Mouse (Mus musculus): ENCODE measurements at regions not wholly inside any gene's neighbourhood (a gene's known extent, or its start where the extent isn't known, plus 50 kb on each side); places are given as distances from the start of the nearest gene placed in this dataset.

DNA sequence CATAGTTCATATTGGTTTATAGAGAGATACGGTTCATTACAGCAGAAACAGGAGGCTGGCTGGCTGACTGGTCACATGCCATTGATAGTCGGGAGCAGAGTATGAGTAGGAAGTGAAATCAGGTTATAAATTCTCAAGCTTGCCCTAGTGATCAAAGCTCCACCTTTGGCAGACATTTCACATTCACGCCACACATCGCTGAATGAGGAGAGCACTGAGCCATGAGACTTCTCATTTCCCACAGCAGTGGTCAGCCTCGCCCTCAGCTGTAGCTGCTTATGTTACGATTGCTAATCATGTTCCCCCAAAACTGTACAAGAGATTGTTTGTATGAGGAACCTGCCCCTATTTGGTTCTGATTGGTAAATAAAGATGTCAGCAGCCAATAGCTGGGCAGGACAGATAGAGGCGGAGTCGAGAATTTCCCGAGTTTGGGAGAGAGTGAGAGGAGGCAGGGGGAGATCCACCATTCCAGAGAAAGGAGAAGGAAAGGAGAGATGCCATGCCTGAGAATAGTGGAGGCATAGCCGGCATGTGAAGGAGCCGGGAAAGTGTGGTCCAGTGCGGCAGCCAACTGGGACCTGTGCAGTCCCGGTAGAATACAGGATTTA lies 333.5 kb downstream of the Phf3 start:
- DNase-seq, result no peak

GRCm38 (mm10) chr1:30536989-30537975 lies 336.4 kb downstream of the Phf3 start:
- no peak for DNase-seq

DNA sequence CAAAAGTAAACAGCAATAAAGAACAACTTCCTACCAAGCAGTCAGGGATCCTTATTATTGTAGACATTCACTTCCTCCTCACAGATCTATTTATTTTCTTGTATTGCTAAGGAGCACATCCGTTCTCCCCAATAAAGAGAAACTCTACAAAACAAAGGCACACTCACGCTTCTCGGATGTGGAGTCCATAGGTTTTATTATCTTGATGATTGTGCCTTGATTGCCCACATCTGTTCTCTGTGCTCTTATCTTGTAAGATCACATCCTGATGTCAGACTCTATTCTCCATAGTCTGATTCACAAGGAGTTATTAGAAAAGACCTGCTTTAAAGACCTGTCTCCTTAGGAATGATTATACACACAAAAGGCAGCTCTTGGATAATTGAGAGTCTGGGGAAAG lies 356.4 kb downstream of the Phf3 start:
- DNase-seq, result no peak

GRCm38 (mm10) chr1:30515846-30516245 lies 357.9 kb downstream of the Phf3 start:
- DNase-seq, result no peak

DNA sequence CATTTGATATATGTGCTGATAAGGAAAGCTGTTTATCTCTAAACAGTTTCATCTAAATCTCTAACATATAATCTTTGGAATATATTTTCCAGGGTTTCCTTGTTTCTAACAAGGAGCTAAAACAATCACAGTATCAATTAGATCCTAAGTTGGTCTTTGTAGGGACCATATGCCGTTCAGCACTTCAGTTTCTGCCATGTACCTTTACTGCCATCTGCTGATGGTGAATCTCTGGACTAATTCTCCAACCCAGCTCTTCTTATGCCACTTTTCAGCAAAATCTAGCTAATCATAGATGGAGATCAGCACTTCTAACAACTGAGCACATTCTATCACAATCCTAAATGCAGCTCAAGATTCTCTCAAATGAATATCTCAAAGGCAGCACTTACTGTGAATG lies 370.5 kb downstream of the Phf3 start:
- no peak for DNase-seq

DNA sequence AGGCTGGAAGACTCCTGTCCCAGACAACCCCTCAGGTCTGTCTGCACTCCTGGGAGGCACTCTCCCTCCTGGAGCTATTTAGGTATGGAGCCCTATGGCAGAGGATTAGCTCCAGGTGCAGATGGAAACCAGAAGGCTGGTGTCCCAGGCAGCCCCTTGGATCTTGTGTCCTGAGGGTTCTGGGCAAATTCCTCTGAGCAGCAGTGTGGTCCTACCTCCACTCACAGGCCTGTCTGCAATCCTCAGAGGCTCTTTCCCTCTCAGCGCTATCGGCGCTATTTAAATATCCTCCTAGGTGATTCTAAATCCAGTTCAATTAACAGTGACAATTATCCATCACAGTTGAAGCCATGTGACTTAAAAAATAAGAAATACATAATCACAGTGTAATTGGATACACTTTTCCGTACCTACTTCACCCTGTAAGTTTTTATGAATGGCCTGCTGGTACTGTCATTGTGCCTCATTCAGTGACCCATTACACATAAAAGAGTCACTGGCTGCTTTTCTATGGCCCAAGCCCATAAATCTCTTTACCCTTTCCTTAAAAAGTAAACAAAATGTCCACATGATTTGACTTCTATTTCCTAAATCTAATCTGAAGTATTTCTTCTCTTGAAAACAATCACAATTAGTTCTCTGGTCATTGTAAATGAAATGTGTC lies 413.3 kb downstream of the Phf3 start:
- no peak for DNase-seq

DNA sequence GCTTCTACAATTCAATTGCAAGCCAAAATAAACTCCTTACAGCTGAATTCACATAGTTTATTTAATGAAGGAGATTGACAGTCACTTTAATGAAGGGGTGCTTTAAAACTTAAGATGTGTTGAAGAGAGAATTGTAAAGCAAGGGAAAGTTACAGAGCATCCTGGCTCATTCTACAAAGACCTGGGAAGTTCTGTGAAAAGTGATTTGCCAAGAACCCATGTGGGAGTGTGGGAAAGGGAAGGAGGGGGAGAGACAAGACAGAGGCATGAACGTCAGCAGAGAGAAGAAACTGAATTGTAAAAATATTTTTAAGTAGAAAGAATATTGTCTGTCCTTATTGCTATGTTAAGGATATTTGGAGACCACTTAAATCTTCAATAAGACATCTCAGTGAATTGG lies 435.8 kb downstream of the Phf3 start:
- no peak for DNase-seq

- no peak for DNase-seq
Observed at GRCm38 (mm10) chr1:30416582-30416981, 457.1 kb downstream of the Phf3 start.

DNA sequence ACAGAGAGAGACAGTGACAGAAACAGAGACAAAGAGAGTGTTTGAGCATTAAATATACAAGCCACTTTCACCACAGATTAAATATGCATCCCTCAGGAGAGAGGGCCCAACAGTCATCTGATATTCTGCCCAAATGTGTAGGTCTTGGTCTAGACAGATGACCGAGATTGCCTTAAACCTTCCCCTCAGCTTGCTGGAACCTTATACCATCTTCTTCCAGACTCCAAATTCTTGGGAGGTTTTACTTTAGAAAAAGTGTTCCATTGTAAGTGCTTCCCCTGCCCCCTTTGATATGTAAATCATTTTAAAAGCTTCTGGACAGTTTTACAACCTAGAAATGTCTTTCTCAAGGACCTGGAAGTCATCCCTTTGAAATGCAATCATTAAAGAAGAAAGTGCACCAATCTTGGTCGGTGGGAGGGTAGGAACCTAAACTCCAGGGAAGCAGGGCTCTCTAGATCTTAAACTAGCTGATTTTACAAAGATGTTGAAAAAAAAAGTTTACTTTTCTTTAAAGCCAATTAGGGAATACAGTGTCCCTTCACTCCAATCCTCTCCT lies 458.8 kb downstream of the Phf3 start:
- DNase-seq, result no peak

Measured in adrenal gland, postnatal 36 days (tissue).